Mouse (Mus musculus) heart, embryonic 14.5 days (tissue): ENCODE measurements around the gene Timm29. TPM values are rescaled to one million over a fixed set of nuclear protein-coding genes. Genes with fewer than 3 reads are reported as not detected.
A peak's percentile ranks its signal among the peaks of the same experiment; 100 is the strongest.

Source experiments
- ATAC-seq: fragments of 200-750 bp; cut with Nextera tagmentation; 2 replicates; pipeline ENCODE4 v1.8.0; 2017; ENCODE audit warnings: low read depth, moderate TSS enrichment; ENCODE audit not compliant: insufficient number of reproducible peaks, insufficient read depth, low FRiP score
- H3K27ac ChIP-seq, 2 experiments: fragments of 200-500 bp in 1 of 2; fragments of 300-500 bp in 1 of 2; sonication (generic) in 1 of 2; replicated peaks in 1 of 2; 2 replicates each; pipeline ENCODE4 v1.5.1; 2012 to 2014; ENCODE audit warnings: low read depth in 2 of 2, low read length in 2 of 2, control low read depth in 1 of 2, mild to moderate bottlenecking in 1 of 2, mixed read lengths in 1 of 2; ENCODE audit not compliant: control insufficient read depth in 1 of 2, insufficient read depth in 1 of 2
- H3K27me3 ChIP-seq: fragments of 300-500 bp; sonication (generic); 2 replicates; pipeline ENCODE4 v1.6.1; 2014; ENCODE audit warnings: mild to moderate bottlenecking, low read length, control low read depth; ENCODE audit not compliant: control insufficient read depth, insufficient read depth
- H3K36me3 ChIP-seq: fragments of 300-500 bp; sonication (generic); 2 replicates; pipeline ENCODE4 v1.6.1; 2014; ENCODE audit warnings: mild to moderate bottlenecking, control low read depth, low read length, mixed read lengths; ENCODE audit not compliant: control insufficient read depth, insufficient read depth
- H3K4me1 ChIP-seq, 2 experiments: fragments of 200-500 bp in 1 of 2; fragments of 300-500 bp in 1 of 2; sonication (generic) in 1 of 2; 2 replicates each; pipeline ENCODE4 v1.6.1; 2012 to 2014; ENCODE audit warnings: low read length in 2 of 2, control low read depth in 1 of 2, mixed read lengths in 1 of 2; ENCODE audit not compliant: control insufficient read depth in 2 of 2, insufficient read depth in 2 of 2
- H3K4me2 ChIP-seq: fragments of 300-500 bp; sonication (generic); 2 replicates; pipeline ENCODE4 v1.6.1; 2014; ENCODE audit warnings: mild to moderate bottlenecking, low read length
- H3K4me3 ChIP-seq, 2 experiments: fragments of 200-500 bp in 1 of 2; fragments of 300-500 bp in 1 of 2; sonication (generic) in 1 of 2; 2 replicates each; pipeline ENCODE4 v1.5.1; 2012 to 2014; ENCODE audit warnings: low read length in 2 of 2, mild to moderate bottlenecking in 2 of 2, control low read depth in 1 of 2, low read depth in 1 of 2, moderate library complexity in 1 of 2; ENCODE audit not compliant: control insufficient read depth in 1 of 2, insufficient read depth in 1 of 2
- H3K9ac ChIP-seq: fragments of 300-500 bp; sonication (generic); 2 replicates; pipeline ENCODE4 v1.6.1; 2014; ENCODE audit warnings: mild to moderate bottlenecking, low read length
- H3K9me3 ChIP-seq: fragments of 300-500 bp; sonication (generic); 2 replicates; pipeline ENCODE4 v1.6.1; 2016; ENCODE audit warnings: low read length, control low read depth; ENCODE audit not compliant: control insufficient read depth
- WGBS: fragments of 180-500 bp; shearing (Covaris S2); extraction: QIAGEN DNeasy Blood & Tissue Kit; methylation state at CpG from one replicate; pipeline ENCODE4 v1.1.7; 2014; 5-methylcytosine and 5-hydroxymethylcytosine counted together
- polyA plus RNA-seq: library from polyadenylated mRNA; unstranded; fragments of >200 nt; fragmentation: Nextera tagmentation; extraction: Ambion mirVana; gene quantifications from 2 replicates; pipeline ENCODE4 v1.2.1, GENCODE M21; 2014

Gene Timm29
- polyA plus RNA-seq, 1 experiment from 2014 or later, result 40.0 TPM

DNA sequence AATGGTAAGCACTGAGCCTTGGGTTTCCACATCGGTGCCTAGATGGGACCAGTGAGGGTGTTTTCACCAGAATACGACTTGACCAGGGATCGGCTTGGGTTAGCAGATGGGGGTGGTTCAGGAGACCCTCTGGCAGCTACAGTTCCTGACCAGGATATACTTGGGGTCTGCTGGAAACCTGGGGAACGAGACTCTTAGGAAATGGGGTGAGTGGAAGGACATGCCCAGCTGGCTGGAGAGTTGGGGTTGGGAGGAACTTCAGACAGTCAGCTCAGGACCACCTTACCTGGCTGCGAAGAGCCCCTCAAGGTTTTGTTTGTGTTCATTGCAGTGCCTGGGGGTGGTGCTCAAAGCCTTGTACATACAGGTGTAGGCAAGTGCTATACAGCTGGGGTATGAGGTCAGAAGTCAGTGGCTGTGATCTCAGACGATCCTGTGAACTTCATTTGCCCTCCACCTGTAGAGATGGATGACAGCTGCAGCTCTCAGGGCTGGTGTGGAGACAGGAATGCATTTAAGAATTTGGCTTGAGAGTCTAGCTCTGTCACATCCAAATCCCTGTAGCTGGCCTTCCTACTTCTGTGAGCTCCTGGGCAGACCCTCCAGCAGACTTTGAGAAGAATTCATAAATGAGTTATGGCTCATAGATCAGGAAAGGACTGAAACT lies 38.8 kb upstream of the Timm29 start:
- ATAC-seq, result no peak
- Histone ChIP-seq H3K27me3 (no peaks in the 10 kb centered on the region), H3K27ac (peak overlapping the region in 1 of 2 experiments; percentile 28; a peak in 1 of 4 replicates), H3K9me3 (no peaks in the 10 kb centered on the region), H3K36me3 (peaks cover 28% of the 10 kb centered on the region), H3K4me2 (no peak overlapping the region), H3K4me1 (peaks cover 17 to 31% of the 10 kb centered on the region in 2 experiments), H3K4me3 (no peak overlapping the region), H3K9ac (no peak overlapping the region)
- WGBS, result 80% methylated on average over 6 of the region's 6 CpGs

GRCm38 (mm10) chr9:21555198-21555742 lies 37.3 kb upstream of the Timm29 start:
- H3K27ac ChIP-seq, result no peak overlapping the region
- peaks cover 25% of the 10 kb centered on the region for H3K36me3 ChIP-seq
- WGBS, result 83% methylated on average over 6 of the region's 6 CpGs
- H3K9ac ChIP-seq, result no peak overlapping the region
- no peak overlapping the region for H3K4me3 ChIP-seq
- H3K4me1 ChIP-seq, result peaks cover 20 to 34% of the 10 kb centered on the region in 2 experiments
- no peak overlapping the region for H3K4me2 ChIP-seq
- no peaks in the 10 kb centered on the region for H3K9me3 ChIP-seq
- H3K27me3 ChIP-seq, result no peaks in the 10 kb centered on the region
- no peak for ATAC-seq

DNA sequence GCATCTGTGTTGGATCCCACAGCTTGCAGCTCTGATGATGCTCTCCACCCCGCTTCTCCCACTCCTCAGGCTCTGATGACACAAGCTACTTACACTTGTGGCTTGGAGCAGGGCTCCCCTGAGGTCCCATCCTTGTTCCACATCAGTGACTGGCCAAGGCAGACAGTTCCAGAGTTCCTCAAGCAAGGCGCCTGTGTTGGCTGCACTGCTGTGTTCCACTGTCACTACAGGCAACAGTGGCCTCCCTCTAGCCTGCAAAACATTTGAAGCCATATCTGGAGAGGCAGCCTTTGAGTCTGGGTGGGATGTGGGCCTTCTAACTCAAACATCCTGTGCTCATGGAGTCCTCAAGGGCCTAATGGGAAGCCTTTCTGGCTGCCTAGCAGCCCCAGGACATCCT lies 35.5 kb upstream of the Timm29 start:
- no peak overlapping the region for H3K4me3 ChIP-seq
- no peaks in the 10 kb centered on the region for H3K27me3 ChIP-seq
- WGBS, result 86% methylated on average over 2 of the region's 2 CpGs
- H3K9me3 ChIP-seq, result no peaks in the 10 kb centered on the region
- peaks cover 21% of the 10 kb centered on the region for H3K36me3 ChIP-seq
- H3K27ac ChIP-seq, result no peak overlapping the region; a peak in 1 of 4 replicates
- H3K9ac ChIP-seq, result no peak overlapping the region
- ATAC-seq, result no peak
- no peak overlapping the region for H3K4me2 ChIP-seq
- peaks cover 20 to 34% of the 10 kb centered on the region in 2 experiments for H3K4me1 ChIP-seq

DNA sequence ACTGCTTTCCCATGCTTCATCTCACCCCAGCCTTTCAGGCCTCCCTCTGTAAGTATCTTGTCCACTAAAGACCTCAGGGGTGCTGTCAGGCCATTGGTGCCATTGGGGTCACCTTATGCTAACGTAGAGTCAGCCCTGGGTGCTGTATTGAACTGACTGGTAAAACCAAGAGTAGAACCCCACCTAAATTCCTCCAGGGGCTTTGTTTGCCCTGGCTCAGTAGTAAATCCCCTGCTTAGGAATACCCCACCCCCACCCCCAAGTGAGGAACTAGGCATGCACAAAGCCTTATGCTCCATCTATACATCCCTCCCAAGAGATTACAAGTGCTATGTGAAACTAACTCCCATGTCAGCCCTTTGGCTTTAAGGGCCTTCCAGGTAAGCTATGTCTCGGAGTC lies 35.0 kb upstream of the Timm29 start:
- H3K9me3 ChIP-seq, result no peaks in the 10 kb centered on the region
- no peak overlapping the region for H3K4me2 ChIP-seq
- 92% methylated on average over 2 of the region's 2 CpGs for WGBS
- ATAC-seq, result no peak
- no peaks in the 10 kb centered on the region for H3K27me3 ChIP-seq
- peaks cover 25% of the 10 kb centered on the region for H3K36me3 ChIP-seq
- no peak overlapping the region for H3K9ac ChIP-seq
- H3K4me3 ChIP-seq, result no peak overlapping the region
- peaks cover 20 to 34% of the 10 kb centered on the region in 2 experiments for H3K4me1 ChIP-seq
- no peak overlapping the region; a peak in 1 of 4 replicates for H3K27ac ChIP-seq

GRCm38 (mm10) chr9:21558366-21558765 lies 34.2 kb upstream of the Timm29 start:
- peaks cover 22% of the 10 kb centered on the region for H3K36me3 ChIP-seq
- 38% methylated on average over 4 of the region's 4 CpGs for WGBS
- H3K9me3 ChIP-seq, result no peaks in the 10 kb centered on the region
- H3K9ac ChIP-seq, result no peak overlapping the region
- peak; percentile 42; the same call in 1 of the 2 replicates for ATAC-seq
- H3K4me3 ChIP-seq, result no peak overlapping the region
- H3K27ac ChIP-seq, result peak overlapping the region; percentile 6 to 72
- no peaks in the 10 kb centered on the region for H3K27me3 ChIP-seq
- peaks cover 20 to 34% of the 10 kb centered on the region in 2 experiments for H3K4me1 ChIP-seq
- H3K4me2 ChIP-seq, result peak overlapping the region; percentile 21; the same call in 1 of the 2 replicates

DNA sequence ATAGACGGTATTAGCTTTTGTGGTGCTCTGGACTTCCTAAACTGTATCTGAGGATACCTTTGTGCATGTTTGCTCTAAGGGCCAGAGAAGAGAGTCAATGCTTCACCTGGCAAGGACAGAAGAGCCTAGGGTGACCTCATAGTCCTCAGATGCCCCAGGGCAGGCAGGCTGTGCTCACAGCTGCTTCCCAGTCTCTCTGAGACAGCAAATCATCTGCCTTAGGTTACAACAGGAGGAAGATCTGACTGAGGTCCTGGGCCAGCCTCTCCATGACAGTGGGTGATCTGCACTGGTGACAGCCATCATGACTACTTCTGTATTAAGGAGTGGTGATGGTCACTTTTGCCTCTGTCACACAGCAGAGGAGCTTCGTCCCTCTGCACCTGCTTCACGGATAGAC lies 33.4 kb upstream of the Timm29 start:
- peaks cover 17 to 33% of the 10 kb centered on the region in 2 experiments for H3K4me1 ChIP-seq
- no peaks in the 10 kb centered on the region for H3K27me3 ChIP-seq
- H3K27ac ChIP-seq, result no peak overlapping the region
- H3K4me2 ChIP-seq, result no peak overlapping the region
- H3K9ac ChIP-seq, result no peak overlapping the region
- no peak for ATAC-seq
- 91% methylated on average over 3 of the region's 3 CpGs for WGBS
- no peaks in the 10 kb centered on the region for H3K9me3 ChIP-seq
- H3K4me3 ChIP-seq, result no peak overlapping the region
- peaks cover 20% of the 10 kb centered on the region for H3K36me3 ChIP-seq

GRCm38 (mm10) chr9:21564420-21564819 lies 28.1 kb upstream of the Timm29 start:
- no peak overlapping the region for H3K4me3 ChIP-seq
- H3K9me3 ChIP-seq, result no peaks in the 10 kb centered on the region
- ATAC-seq, result no peak
- H3K4me2 ChIP-seq, result no peak overlapping the region
- H3K27ac ChIP-seq, result no peak overlapping the region
- WGBS, result 62% methylated on average over 1 of the region's 1 CpGs
- H3K9ac ChIP-seq, result no peak overlapping the region
- H3K36me3 ChIP-seq, result peaks cover 23% of the 10 kb centered on the region
- H3K4me1 ChIP-seq, result peaks cover 2 to 18% of the 10 kb centered on the region in 2 experiments
- no peaks in the 10 kb centered on the region for H3K27me3 ChIP-seq
